In the genomic region with DNA sequence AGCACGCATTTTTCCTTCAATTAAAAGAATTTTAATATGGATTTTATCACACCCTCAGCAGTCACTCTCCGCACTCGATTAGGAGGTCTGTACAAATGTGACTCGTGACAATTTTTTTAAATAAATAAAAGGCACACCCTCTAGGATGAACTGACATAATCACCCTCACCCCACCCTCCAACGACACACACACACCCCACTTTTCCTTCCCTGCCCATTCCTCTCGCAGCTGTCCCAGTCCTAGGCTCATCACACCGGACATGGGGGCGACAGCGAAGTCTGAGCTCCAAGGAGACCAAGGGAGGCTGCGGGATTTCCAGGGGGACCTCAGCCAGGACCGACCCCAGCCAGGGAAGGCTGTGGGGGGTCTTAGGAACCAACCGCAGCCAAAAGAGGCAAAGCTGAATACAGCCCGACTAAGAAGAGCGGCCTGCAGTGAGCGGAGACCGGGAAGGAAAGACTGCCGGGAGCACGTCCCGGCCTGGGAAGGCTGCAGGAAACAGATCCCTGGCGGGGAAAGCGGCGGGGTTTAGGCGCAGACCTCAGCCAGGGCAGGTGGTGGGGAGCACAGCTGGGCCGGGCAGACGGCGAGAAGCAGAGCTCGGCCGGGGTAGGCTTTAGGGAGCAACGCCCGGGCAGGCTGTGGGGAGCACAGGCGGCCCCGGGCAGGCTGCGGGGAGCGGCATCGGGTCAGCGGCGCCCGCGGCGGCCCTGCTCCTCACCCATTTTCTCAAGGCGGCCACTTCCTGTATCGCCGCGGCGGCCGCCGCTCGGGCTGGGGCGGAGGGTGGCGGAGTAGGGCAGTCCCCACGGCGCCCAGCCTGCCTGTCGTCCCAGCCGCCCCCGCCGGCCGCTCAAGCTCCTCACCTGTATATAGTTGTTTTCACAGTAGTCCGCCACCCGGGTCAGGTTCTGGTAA, we compare ENCODE assay signal across 8 mouse cellular contexts. TPM values are rescaled to one million over a fixed set of nuclear protein-coding genes. Genes with fewer than 3 reads are reported as not detected.
DNase-seq lines count a peak whose midpoint lies in the region; ATAC-seq and TF ChIP-seq lines count a peak whose summit lies in the region.

No protein-coding gene starts in this region.

- H3K9ac ChIP-seq in heart, adult 2 months (ENCODE audit: low read depth, low read length) = peak overlapping the region; percentile 95

- TF ChIP-seq EP300 in heart, adult 2 months (IDR thresholded peaks at IDR 0.05; ENCODE audit: insufficient read depth, low read depth, low read length) = 0 out of 2 replicates have a peak, but pooled peaks have one; percentile 23

- no peaks in the 10 kb centered on the region for H3K36me3 ChIP-seq in E14TG2a.4 (ENCODE audit: insufficient read depth, low read length)
- peaks cover 13% of the 10 kb centered on the region for H3K36me3 ChIP-seq in heart, adult 2 months (ENCODE audit: control insufficient read depth, insufficient read depth, low read length)
- no peaks in the 10 kb centered on the region for H3K36me3 ChIP-seq in macrophage (ENCODE audit: inconsistent target)

- WGBS in heart, adult 2 months = under 1% methylated on average over 55 of the region's 59 CpGs
- WGBS in macrophage (ENCODE audit: missing documents) = 1% methylated on average over 43 of the region's 59 CpGs

- peaks cover 26% of the 10 kb centered on the region for H3K4me1 ChIP-seq in E14TG2a.4 (replicated peaks; ENCODE audit: low read depth, low read length)
- peaks cover 10% of the 10 kb centered on the region for H3K4me1 ChIP-seq in heart, adult 2 months (ENCODE audit: control insufficient read depth, insufficient read depth, low read length)

- intact Hi-C loops in heart, adult 2 months (cut with DNase I) = loop anchor here (1.0 to 5.0 kb wide), 2 partner anchors 72 to 144 kb away; partner anchors contain the start of gene Pdss1

- peak; percentile 63 for ATAC-seq in cerebellum, adult (ENCODE audit: insufficient number of reproducible peaks, low FRiP score, low TSS enrichment)

- peaks cover 3% of the 10 kb centered on the region for H3K79me2 ChIP-seq in heart, adult 2 months (replicated peaks; ENCODE audit: control insufficient read depth, insufficient read depth, low read length)
- peaks cover 52% of the 10 kb centered on the region for H3K79me2 ChIP-seq in macrophage (ENCODE audit: inconsistent target)

- peak overlapping the region; percentile 96 for H3K27ac ChIP-seq in heart, adult 2 months
- H3K27ac ChIP-seq in macrophage = peak overlapping the region; percentile 96

- no peaks in the 10 kb centered on the region for H3K9me3 ChIP-seq in E14TG2a.4 (ENCODE audit: low read length)

- TF ChIP-seq POLR2A in heart, adult 2 months (IDR thresholded peaks at IDR 0.05; ENCODE audit: insufficient read depth, low read depth, low read length) = peak; percentile 60

- no peak for TF ChIP-seq CTCF in E14TG2a.4 (conservative IDR thresholded peaks at IDR 0.05; ENCODE audit: low read length)
- no peak for TF ChIP-seq CTCF in heart, adult 2 months (IDR thresholded peaks at IDR 0.05)

- H3K4me3 ChIP-seq in E14TG2a.4 (replicated peaks; ENCODE audit: low read length) (peak overlapping the region; percentile 96), macrophage (ENCODE audit: inconsistent target) (peak overlapping the region; percentile 98)
- peak overlapping the region; percentile 96 for H3K4me3 ChIP-seq in heart, adult 2 months

- H3K27me3 ChIP-seq in E14TG2a.4 (ENCODE audit: insufficient read depth, low read length) = no peaks in the 10 kb centered on the region
- no peaks in the 10 kb centered on the region for H3K27me3 ChIP-seq in heart, adult 2 months (ENCODE audit: control insufficient read depth, insufficient read depth, low read length)

- no peak for DNase-seq in cerebellum, postnatal 10 days
- peak; percentile 19 for DNase-seq in embryo, embryonic 11.5 days (ENCODE audit: low read depth, low spot score)
- no peak for DNase-seq in heart, adult 2 months
- peak; percentile 18 to 46 for DNase-seq in kidney, postnatal 36 days
- DNase-seq in spleen, adult 12 weeks (ENCODE audit: low spot score) = peak; percentile 50

RNA-seq across cellular contexts. Expression of gene Abi1, which starts 0.7 kb away (rescaled TPM):
- 10 to 100 TPM; 20.9 to 23.5 TPM for total RNA-seq in heart, adult 2 months (2021)
- polyA plus RNA-seq in heart, adult 2 months (2012; rRNA removed) = 32.6 and 40.9 TPM in 2 replicates
- 100 to 1,000 TPM; 117 to 683 (median 226) TPM for total RNA-seq in macrophage (2018; cell fraction: chromatin; rRNA removed)
- total RNA-seq in macrophage (2018; cell fraction: cytosol; rRNA removed) = 100 to 1,000 TPM; 113 to 270 (median 156) TPM
- total RNA-seq in macrophage (2018; cell fraction: nucleus; rRNA removed) = 100 to 1,000 TPM; 146 to 571 (median 198) TPM
- 113 to 184 TPM (median 141 TPM) in 3 replicates for polyA plus RNA-seq in macrophage (2018)

RNA-seq across cellular contexts. Expression of gene Acbd5, which starts 28.6 kb away (rescaled TPM):
- 10 to 100 TPM; 26.5 to 28.0 TPM for total RNA-seq in heart, adult 2 months (2021)
- 4.1 and 7.0 TPM in 2 replicates for polyA plus RNA-seq in heart, adult 2 months (2012; rRNA removed)
- 100 to 1,000 TPM in 4 of 26 experiments, 10 to 100 TPM in 22; 15.5 to 125 (median 53.1) TPM for total RNA-seq in macrophage (2018; cell fraction: chromatin; rRNA removed)
- 10 to 100 TPM; 22.4 to 70.2 (median 40.5) TPM for total RNA-seq in macrophage (2018; cell fraction: cytosol; rRNA removed)
- 100 to 1,000 TPM in 1 of 26 experiments, 10 to 100 TPM in 25; 24.2 to 106 (median 38.9) TPM for total RNA-seq in macrophage (2018; cell fraction: nucleus; rRNA removed)
- polyA plus RNA-seq in macrophage (2018) = 36.8 to 57.0 TPM (median 42.8 TPM) in 3 replicates

Comparison
In these comparisons a context has a peak if more than half of its experiments do, and no peak if none do; other contexts are left out.
1. DNase-seq: peak in embryo, embryonic 11.5 days (single experiment), kidney, postnatal 36 days (2 of 2) and spleen, adult 12 weeks (single experiment); none in cerebellum, postnatal 10 days (0 of 2) and heart, adult 2 months (0 of 2).
2. Peak in every context shown above with its lines, with median percentiles within 50 percentile points of each other: H3K4me3 ChIP-seq.